Mouse (Mus musculus) left cerebral cortex, postnatal 25 days (tissue): Measurements from ENCODE around the gene Sit1. TPM values are rescaled to one million over a fixed set of nuclear protein-coding genes. Genes with fewer than 3 reads are reported as not detected.
A peak's percentile ranks its signal among the peaks of the same experiment; 100 is the strongest.
"Not testable (repeated sequence)": the region's sequence is repeated elsewhere in the genome, so short reads cannot be mapped to it uniquely, and the experiment has no call there.

Experiments
- DNase-seq, 2 experiments: peaks; one replicate each; pipeline ENCODE4 v3.0.0; 2022; ENCODE audit warnings: low spot score in 2 of 2, mixed read lengths in 1 of 2
- intact Hi-C: fragments of 180-260 bp; cut with DNase I; formaldehyde crosslinking; loops from one replicate; pipeline ENCODE4 v1.15.1; 2025
- total RNA-seq, 2 experiments: library from RNA; stranded (reverse); gene quantifications; 2 replicates each; pipeline ENCODE4 v1.2.3; 2021

Gene Sit1
- total RNA-seq, 2 experiments from 2014 or later, result not detected

DNA sequence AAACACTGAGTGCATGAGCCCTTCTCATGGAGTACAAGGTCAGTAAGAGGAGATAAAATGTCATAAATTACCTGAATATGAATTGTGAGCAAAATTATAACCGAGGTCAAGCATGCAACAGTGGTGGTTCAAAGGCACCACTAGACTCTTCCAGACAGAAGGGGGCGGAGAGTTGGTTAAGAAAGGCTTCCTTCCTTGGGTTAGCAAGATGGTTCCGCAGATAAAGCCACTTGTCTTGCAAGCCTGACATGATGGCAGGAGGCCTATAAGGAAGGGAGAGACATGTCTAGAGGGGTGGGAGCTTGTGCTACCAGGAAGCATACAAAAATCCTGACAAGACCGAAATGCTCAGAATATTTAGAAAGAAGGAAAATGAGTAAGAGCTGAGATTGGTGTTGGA lies 20.7 kb upstream of the Sit1 start:
- DNase-seq, result no peak
- intact Hi-C loops, result no loop called here

DNA sequence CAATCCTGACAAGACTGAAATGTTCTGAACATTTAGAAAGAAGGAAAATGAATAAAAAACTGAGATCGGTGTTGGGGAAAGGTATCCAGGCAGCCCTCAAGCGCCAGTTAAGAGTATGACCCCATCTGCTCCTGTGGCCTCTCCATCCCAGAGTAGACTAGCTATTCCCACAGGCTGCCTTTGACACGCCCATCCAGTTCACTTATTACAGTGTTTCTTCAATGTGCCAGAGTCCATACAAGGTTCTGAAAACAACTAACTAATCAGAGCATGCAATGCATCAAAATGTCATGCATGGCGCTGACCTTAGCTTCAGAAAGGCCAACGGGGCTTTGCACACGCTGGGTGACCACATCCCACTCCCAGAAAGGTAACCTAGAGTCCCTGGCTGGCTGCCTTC lies 20.0 kb upstream of the Sit1 start:
- intact Hi-C loops, result no loop called here
- no peak for DNase-seq

DNA sequence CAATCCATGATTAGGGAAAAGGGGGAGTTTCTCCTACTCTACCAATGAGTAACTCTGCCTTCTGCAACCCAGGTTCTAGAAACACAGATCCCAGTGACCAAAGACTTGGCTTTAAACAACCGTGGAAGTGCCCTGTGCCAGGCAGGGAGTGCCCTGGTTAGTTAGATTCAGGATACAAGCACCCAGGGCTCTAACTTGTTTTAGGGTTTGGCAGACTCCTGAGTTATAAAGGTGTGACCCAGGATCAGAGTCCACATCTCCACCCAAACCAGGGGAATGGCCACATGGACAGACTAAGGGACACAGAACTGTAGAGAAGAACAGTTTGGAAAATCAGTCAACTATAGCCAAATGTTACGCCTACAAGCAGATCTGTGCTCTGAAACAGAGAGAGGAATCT lies 19.5 kb upstream of the Sit1 start:
- DNase-seq, result no peak
- intact Hi-C loops, result no loop called here

DNA sequence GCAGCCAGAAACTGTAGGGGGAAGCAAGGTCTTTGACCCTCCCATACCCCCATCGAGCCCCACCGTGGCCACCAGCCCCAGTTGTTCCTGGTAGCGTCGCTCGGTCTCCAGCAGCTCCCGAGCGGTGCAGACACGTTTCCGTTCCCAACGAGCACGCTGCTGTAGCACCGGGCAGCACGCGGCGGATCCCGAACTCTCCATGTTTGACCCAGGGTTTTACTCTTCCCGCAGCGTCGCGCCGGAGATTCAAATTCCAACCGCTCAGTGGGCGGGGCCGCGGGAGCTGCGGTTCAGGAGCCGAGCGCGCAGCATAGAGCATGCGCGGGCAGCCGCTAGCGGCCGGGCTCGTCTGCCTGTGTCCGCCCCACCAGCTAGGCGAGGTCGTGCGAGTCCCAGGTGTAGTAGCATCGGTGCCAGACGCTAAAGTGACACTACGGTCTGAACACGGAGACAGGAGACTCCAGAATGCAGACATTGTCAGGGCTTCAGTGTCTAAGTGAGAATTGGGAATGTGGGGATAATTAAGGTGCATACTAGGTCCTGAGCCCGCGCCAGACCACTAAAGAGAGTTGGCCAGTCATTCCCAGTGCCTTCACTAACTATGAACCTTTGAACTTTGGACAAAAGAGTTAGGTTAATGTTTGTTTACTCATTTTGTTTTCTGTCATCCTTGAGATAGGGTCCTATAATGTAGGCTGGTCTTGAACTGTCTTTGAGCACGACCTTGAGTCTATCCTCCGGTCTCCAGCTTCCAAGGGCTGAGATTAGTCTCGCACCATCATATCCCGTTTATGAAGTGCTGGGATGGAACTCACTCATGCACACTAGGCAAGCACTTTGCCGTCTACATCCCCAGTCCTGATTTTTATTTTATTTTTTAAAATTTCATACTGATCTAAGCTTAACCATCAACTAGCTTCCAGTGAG lies 16.1 kb upstream of the Sit1 start, which contains the start of gene Arhgef39:
TSS of gene Arhgef39 (minus strand) at position 289 of the 927 bp plus-strand sequence.
- DNase-seq, result peak; percentile 69 to 72
- intact Hi-C loops, result no loop called here

DNA sequence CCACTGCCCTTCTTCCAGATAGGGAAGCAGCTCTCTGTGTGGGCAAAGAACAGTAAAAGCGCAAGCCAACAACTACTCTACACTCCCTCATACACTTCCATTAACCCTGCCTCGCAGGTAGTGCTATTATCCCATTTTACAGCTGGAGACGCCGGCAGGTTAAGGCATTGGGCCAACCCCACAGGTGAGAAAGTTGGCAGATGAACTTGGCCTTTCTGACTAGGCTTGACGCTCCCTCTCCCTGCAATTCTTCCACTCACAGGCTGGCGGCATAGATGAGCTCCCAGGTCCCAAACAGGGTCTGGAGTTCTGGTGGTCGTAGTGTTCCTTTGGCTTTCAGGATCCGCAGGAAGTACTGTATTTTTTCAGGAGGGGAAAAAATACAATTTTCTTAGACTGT lies 15.4 kb upstream of the Sit1 start:
- intact Hi-C loops, result no loop called here
- DNase-seq, result no peak

DNA sequence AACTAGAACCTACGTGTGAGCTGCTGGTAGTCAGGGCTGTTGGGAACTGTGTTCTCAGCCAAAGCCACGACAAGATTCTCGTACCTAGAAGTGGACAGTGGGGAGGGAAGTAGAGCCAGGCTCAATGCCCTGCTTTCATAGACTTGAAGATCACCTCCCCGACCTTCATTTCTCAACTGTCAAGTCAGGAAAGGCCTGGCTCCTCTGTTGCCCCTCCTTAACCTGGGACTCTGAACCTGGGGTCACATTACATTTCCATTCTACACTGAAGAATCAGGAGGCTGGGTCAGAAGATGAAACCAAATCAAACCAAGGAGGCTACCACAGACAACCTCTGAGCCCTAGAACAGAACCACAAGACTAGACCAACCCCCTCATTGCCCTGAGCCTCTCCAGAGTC lies 14.4 kb upstream of the Sit1 start:
- intact Hi-C loops, result no loop called here
- DNase-seq, result no peak

DNA sequence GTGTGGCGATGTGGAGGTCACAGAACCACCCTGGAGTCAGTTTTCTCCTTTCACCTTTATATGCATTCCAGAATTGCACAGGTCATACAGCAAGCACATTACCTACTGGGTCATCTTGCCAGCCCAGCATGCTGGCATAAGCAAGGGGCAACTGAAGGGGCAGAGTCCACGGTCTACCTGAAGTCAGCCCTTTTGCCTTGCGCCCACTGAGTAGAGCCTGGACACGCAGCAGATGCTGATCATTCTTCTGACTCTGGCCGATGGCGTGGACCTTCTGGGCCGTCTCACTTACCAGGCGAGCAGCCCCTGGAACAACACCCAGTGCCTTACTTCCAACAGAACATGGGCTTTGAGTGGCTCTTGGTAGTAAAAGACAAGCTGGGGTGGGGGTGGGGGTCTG lies 13.9 kb upstream of the Sit1 start:
- no peak for DNase-seq
- intact Hi-C loops, result no loop called here

DNA sequence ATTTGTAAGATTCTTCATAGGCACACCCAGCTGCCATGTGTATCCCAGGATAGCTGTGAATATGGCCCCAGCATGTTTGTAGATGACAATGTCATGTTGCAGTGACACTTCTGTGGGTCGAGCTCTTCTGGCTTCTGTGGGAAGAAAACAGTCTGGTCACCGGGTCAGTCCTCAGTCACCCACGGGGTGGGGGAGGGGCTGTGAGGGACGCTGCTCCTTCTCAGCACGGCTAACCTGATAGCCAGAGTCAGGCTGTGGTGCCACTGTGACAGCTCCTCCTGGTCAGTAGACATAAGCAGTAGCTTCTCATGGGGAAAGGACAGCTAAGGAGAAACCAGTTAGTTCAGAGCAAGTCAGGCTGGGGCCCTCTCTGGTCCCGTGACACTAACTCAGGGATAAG lies 13.1 kb upstream of the Sit1 start:
- intact Hi-C loops, result no loop called here
- DNase-seq, result no peak

DNA sequence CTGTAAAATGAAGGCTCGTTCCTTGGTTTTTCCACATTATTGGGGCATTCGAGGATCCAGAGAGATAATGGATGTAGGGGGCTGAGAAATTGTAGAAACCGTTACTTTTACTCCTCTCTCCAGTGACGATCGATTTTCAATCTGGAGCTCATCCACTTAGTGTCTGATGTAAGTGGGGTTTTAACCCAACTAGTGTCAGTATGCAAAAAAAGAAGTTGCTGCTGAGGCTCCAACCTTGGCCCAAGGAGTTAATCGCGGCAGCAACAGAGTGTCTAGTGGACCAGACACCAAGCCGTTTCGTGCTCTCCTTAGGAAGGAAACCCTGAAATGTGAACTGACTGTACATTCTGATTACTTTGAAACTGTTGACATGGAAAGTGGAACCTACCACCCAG lies 10.3 kb upstream of the Sit1 start:
- no peak for DNase-seq
- intact Hi-C loops, result loop anchor here (1.0 to 5.0 kb wide), 3 partner anchors 33 to 69 kb away; partner anchors contain the start of genes Creb3 and Tln1

DNA sequence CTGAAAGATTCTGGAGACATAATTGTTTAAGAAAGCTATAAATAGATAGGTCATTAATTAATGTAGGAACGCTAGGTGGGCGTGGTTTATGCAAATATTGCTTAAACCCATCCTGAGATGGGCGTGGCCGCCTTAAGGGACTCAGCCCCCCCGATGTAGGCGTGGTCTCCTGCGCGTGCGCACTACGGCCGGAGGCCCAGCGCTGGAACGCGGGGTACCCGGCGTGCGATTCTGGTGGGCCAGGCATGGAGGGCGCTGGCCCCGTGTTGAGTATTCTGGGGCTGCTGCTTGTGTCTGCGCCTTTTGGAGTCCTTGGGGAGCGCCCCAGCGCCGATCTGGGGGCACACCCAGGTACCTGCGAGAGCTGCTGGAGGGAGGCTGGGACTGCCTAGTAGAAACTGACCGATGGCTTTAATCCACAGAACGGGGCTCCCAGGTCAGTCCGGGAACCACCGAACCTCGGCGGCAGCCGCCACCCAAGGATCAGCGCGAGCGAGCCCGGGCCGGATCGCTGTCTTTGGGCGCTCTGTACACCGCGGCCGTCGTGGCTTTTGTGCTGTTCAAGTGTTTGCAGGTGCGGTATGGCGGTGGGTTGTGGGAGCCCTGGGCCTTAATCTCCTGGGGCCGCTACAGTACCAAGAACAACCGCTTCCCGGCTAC lies 9.8 kb upstream of the Sit1 start:
- intact Hi-C loops, result loop anchor here (1.0 to 5.0 kb wide), 3 partner anchors 34 to 69 kb away; partner anchors contain the start of genes Creb3 and Tln1
- peak; percentile 97 to 98 for DNase-seq

DNA sequence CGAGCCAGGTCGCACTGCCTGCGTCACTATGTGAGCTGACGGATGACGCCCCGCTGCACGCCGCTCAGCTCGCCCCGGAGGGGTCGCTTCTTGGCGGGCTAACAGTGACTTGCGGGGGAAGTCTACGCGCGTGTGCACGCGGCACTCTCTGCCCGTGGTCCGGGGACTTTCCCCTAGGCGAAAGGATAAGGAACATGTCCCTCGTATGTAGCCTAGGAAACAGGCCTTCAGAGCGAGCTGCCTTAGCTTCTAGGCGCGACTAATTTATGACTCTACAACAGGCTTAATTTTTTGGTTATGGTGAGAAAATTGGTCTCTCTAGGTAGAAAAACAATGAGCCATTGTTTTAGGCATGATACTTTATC lies 9.3 kb upstream of the Sit1 start, which contains the start of gene Ccdc107:
TSS of gene Ccdc107 (plus strand) at position 80 of the 365 bp plus-strand sequence.
- peak; percentile 90 to 98 for DNase-seq
- intact Hi-C loops, result loop anchor here (1.0 to 5.0 kb wide), 3 partner anchors 34 to 70 kb away; partner anchors contain the start of genes Creb3 and Tln1

DNA sequence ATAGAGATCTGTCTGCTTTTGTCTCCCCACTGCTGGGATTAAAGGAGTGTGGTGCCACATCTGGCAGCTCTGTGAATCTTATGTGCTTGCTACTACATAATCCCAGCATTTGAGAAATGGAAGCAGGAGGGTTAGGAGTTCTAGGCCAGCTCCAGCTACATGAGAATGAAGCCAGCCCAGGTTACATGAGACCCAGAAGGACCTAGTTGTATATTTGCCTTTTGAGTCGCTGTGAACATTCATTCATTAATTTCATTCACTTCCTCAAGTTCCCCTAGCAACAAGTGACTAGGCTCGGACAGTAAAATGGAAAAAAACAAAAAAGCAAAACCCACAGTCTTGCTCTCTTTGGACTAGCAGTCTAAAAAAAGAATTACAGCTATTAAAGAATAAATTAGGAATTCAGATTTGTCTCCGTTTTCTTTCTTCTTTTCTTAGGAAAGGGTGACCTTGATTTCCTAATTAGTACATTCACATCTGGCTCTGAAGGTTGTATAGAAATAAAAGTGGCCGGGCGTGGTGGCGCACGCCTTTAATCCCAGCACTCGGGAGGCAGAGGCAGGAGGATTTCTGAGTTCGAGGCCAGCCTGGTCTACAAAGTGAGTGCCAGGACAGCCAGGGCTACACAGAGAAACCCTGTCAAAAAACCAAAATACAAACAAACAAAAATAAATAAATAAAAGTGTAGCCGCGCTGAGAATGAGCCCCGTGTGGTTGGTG lies 8.7 kb upstream of the Sit1 start:
- no peak for DNase-seq
- intact Hi-C loops, result loop anchor here (2.0 to 5.0 kb wide), 2 partner anchors 35 to 71 kb away; partner anchors contain the start of genes Creb3 and Tln1

DNA sequence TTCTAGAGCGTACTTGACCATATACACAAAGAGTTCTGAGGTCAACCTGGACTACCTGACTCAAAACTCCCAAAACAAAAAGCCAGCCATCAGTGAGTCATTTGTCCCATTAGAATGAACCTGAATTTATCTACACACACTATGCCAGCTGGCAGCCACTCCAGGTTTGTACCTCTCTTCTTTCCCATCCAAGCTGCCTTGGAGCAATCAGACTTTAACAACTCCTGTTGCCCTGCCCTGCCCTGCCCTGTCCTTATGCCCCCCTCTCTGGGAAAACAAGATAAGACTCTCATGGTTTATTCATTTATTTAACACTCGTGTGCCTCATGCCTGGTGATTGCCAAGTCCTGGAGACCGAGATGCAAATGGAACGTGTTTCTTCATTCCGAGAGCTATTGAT lies 7.3 kb upstream of the Sit1 start:
- intact Hi-C loops, result loop anchor here (5.0 kb wide), 1 partner anchor 36 kb away; no protein-coding TSS in a partner anchor
- DNase-seq, result no peak

DNA sequence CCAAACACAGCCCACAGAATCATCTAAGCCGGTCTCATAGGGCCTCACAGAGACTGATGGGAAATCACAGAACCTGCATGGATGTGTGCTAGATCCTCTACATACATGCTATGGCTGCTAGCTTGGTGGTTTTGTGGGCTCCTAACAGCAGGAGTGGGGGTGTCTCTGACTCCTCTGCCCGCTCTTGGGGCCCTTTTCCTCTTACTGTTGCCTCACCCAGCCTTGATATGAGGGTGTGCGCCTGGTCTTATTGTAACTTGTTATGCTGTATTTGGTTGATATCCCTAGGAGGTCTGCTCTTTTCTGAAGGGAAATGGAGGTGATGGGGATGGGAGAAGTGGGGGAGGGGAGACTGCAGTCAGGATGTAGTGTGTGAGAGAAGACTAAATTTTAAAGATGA lies 6.1 kb upstream of the Sit1 start:
- no peak for DNase-seq
- intact Hi-C loops, result loop anchor here (1.0 to 5.0 kb wide), 2 partner anchors 38 to 69 kb away; no protein-coding TSS in a partner anchor

DNA sequence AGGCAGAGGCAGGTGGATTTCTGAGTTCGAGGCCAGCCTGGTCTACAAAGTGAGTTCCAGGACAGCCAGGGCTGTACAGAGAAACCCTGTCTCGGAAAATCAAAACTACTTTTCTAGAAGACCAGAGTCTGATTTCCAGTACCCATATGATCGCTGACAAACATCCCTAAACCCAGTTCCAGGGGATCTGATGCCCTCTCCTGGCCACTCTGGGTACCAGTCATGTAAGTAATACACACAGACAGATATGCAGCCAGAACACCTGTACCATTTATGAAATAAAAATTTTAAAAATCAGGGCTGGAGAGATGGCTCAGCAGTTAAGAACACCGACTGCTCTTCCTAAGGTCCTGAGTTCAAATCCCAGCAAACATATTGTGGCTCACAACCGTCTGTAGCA lies 2.1 kb upstream of the Sit1 start:
- DNase-seq, intact Hi-C loops: not testable (repeated sequence)

DNA sequence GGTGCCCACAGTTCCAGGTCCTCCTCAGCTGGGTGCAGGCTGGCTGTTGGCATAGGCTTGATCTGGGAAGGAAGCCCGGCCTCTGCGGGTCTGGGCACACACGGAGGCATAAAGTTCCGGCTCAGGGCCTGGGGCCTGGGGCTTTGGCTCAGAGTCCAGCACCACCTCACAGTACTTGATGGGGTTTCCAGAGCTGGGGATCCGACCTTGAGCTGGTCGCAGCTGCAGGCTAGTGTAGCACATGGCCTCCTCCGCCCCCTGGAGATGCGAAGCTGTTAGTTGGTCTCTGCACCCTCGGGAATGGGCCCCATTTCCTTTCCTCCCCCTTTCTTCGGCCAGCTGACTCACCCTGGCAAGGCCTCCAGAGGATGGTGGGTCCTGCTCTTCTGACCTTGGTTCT lies 943 bp downstream of the Sit1 start:
- no peak for DNase-seq
- intact Hi-C loops, result no loop called here

DNA sequence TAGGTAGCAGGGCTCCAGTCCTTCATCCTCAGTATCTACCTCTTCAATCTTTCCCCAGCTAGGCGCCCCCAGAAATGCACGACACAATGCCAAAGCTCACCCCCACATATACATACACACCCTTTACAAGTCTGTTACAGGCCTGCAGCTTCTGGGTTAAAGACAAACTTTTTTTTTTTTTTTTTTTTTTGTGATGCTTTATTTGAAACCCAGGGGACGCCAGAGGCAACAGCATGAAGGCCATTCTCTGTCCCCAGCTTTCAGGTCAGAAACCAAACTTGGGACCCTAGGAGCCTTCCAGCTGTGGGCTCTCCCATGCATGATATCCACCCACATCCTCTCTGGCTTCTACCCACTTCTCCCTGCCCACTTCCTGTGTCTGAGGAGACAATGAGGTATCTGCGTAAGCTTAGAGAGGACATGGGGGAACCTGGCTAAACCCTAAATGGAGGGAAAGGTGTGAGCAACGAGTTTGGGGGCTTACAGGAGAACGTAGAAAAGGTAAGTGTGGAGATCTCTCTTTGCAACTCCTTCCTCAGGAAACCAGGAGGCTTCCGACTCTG lies 1.6 kb downstream of the Sit1 start:
- intact Hi-C loops, result no loop called here
- no peak for DNase-seq

DNA sequence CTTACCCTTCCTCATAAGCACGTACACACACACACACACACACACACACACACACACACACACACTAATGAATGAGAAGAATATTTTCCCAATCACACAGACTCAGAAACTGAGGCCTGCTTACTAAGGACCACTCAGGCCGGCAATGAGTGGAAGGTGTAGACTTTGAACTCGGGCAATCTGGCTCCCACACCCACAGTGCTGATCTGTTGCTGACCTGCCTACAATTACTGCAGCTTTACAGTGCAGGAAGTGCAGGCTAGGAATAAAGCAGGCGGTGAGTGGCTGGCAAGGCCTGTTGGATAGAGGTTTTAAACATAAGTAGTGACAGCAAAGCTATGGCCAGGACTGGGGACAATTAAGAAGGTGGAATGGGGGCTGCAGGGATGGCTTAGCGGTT lies 2.5 kb downstream of the Sit1 start:
- no peak for DNase-seq
- intact Hi-C loops, result no loop called here
